Mouse (Mus musculus): ENCODE data around the gene Xrn1. TPM values are rescaled to one million over a fixed set of nuclear protein-coding genes. Genes with fewer than 3 reads are reported as not detected.
A peak's percentile ranks its signal among the peaks of the same experiment; 100 is the strongest.

The Xrn1 gene
- polyA plus RNA-seq, 1 experiment from 2014 or later = 15.3 TPM

DNA sequence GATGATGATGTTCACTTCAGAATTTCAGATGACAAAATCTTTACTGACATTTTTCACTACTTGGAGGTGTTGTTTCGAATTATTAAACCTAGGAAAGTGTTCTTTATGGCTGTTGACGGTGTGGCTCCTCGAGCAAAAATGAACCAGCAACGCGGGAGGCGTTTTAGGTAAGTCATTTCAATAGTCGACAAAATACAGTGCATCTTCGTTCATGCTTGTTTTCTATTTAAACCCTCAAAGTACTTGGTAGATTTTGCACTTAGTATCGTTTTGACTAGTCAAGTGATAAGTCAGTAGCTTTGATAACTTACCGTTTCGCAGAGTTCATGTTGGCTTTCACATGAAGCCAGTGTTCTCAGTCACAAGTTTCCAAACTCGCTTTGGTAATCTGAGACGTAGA lies 9.5 kb downstream of the Xrn1 start:
- no peak for TF ChIP-seq CTCF (IDR thresholded peaks at IDR 0.05)
- H3K27me3 ChIP-seq = no peaks in the 10 kb centered on the region
- DNase-seq (ENCODE audit: low read depth, low spot score) (no peak), ATAC-seq (no peak)
- POLR2A ChIA-PET = no interaction called here
- in situ Hi-C loops (cut with MboI; ENCODE audit: low pct_unique_long_range_greater_than_20kb) = no loop called here
- CTCF ChIA-PET = no interaction called here

DNA sequence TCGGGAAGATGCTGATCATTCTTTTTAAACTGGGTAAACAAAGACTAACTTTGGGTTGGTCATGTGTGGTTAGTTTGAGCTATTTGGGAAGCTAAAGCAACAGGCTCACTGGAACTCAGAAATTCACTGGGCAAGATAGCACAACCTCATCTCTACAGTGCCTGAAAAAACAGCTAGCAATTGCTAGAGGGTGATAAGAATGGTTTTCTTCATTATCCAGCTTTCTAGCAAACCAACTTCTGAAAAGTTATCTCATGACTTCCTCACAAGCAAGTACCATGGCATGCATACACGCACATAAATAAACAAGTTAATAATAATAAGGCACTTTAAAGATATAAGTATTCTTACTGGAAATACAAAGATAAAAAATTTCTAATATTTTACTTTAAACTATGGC lies 23.7 kb downstream of the Xrn1 start:
- no peak for ATAC-seq
- in situ Hi-C loops (cut with MboI; ENCODE audit: low pct_unique_long_range_greater_than_20kb) = no loop called here

GRCm38 (mm10) chr9:95979896-95980295 lies 25.3 kb downstream of the Xrn1 start:
- in situ Hi-C loops (cut with MboI; ENCODE audit: low pct_unique_long_range_greater_than_20kb) = no loop called here
- POLR2A ChIA-PET = no interaction called here
- no peak for ATAC-seq
- CTCF ChIA-PET = interaction anchor here (1.2 kb wide), 1 partner anchor 19 kb away, joined by 3 read pairs; no protein-coding TSS in a partner anchor
- no peak for DNase-seq (ENCODE audit: low read depth, low spot score)
- H3K27me3 ChIP-seq = no peaks in the 10 kb centered on the region
- TF ChIP-seq CTCF (IDR thresholded peaks at IDR 0.05) = no peak

More for the DNA sequence above, 23.7 kb downstream of the Xrn1 start:
- no peaks in the 10 kb centered on the region for H3K27me3 ChIP-seq
- no peak for TF ChIP-seq CTCF (IDR thresholded peaks at IDR 0.05)
- POLR2A ChIA-PET = no interaction called here
- CTCF ChIA-PET = interaction anchor here (1.3 kb wide), 1 partner anchor 14 kb away, joined by 5 read pairs; no protein-coding TSS in a partner anchor
- no peak for DNase-seq (ENCODE audit: low read depth, low spot score)

DNA sequence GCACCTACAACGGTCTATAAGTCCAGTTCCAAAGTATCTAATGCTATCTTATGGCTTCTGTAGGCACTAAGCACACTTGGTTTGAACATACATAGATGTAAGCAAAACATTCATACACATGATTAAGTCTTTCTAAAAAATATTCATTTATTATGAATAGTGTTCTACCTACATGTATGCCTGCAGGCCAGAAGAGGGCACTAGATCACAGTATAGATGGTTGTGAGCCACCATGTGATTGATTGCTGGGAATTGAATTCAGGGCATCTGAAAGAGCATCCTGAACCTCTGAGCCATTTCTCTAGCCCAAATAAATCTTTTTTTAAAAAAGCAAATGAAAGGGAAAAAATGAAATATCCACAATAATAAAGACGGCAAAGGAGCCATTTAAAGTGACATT lies 37.7 kb downstream of the Xrn1 start:
- DNase-seq (ENCODE audit: low read depth, low spot score) (no peak), ATAC-seq (no peak)
- in situ Hi-C loops (cut with MboI; ENCODE audit: low pct_unique_long_range_greater_than_20kb) = no loop called here
- POLR2A ChIA-PET = interaction anchor here (1.2 kb wide), 1 partner anchor 24 kb away, joined by 4 read pairs; no protein-coding TSS in a partner anchor
- CTCF ChIA-PET = interaction anchor here (1.1 to 2.3 kb wide), 3 partner anchors 14 to 37 kb away, joined by 4 to 9 read pairs (median 5); no protein-coding TSS in a partner anchor
- no peaks in the 10 kb centered on the region for H3K27me3 ChIP-seq
- peak; percentile 57 for TF ChIP-seq CTCF (IDR thresholded peaks at IDR 0.05)

DNA sequence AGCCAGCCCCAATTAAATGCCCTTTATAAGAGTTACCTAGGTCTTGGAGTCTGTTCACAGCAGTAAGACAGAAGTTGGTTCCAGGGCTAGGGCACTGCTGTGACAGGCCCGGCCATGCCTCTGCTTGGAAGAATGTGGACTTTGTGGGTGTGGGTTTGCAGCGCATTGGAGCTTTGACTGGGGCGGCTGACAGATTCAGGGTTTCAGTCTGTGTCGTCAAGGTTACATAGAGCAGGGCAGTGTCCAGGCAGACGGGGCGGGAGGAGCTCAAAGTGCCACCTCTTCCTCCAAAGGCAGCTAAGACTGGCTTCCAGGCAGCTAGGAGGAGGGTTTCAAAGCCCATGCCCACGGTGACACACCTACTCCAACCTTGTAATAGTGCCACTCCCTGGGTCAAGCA lies 49.9 kb downstream of the Xrn1 start:
- no peak for DNase-seq (ENCODE audit: low read depth, low spot score)
- in situ Hi-C loops (cut with MboI; ENCODE audit: low pct_unique_long_range_greater_than_20kb) = no loop called here
- no peaks in the 10 kb centered on the region for H3K27me3 ChIP-seq
- ChIA-PET CTCF (interaction anchor here (1.0 kb wide), 1 partner anchor 18 kb away, joined by 4 read pairs; no protein-coding TSS in a partner anchor), POLR2A (no interaction called here)
- no peak for ATAC-seq
- TF ChIP-seq CTCF (IDR thresholded peaks at IDR 0.05) = no peak

- ChIA-PET CTCF (no interaction called here), POLR2A (no interaction called here)
- in situ Hi-C loops (cut with MboI; ENCODE audit: low pct_unique_long_range_greater_than_20kb) = no loop called here
- ATAC-seq = no peak
- DNase-seq (ENCODE audit: low read depth, low spot score) = no peak
- H3K27me3 ChIP-seq = no peaks in the 10 kb centered on the region
- TF ChIP-seq CTCF (IDR thresholded peaks at IDR 0.05) = no peak
Observed at GRCm38 (mm10) chr9:96010664-96011063, 56.1 kb downstream of the Xrn1 start.

- in situ Hi-C loops (cut with MboI; ENCODE audit: low pct_unique_long_range_greater_than_20kb) = no loop called here
- ChIA-PET POLR2A (no interaction called here), CTCF (no interaction called here)
- DNase-seq (ENCODE audit: low read depth, low spot score) = no peak
- TF ChIP-seq CTCF (IDR thresholded peaks at IDR 0.05) = no peak
- no peak for ATAC-seq
- H3K27me3 ChIP-seq = no peaks in the 10 kb centered on the region
Observed at GRCm38 (mm10) chr9:96023921-96024320, 69.4 kb downstream of the Xrn1 start.

DNA sequence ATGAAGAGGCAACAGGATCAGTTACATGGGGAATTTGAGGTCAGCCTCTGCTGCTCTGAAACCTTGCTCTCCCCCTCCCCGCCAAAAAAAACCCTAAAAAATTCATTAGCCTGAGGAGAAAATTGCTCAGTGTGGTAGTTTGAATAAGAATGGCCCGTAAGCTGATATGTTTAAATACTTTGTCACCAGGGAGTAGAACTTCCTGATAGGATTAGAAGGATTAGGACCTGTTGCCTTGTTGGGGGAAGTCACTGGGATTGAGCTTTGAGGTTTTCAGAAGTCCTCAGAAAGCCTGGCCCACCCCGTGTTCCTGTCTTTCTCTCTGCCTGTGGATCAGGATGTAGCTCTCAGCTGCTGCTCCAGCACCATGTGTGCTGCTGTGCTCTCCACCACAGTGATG lies 73.4 kb downstream of the Xrn1 start:
- in situ Hi-C loops (cut with MboI; ENCODE audit: low pct_unique_long_range_greater_than_20kb) = no loop called here
- no peak for DNase-seq (ENCODE audit: low read depth, low spot score)
- ChIA-PET POLR2A (no interaction called here), CTCF (interaction anchor here (0.9 to 1.6 kb wide), 4 partner anchors 10 to 14 kb away, joined by 3 to 5 read pairs (median 3); no protein-coding TSS in a partner anchor)
- no peaks in the 10 kb centered on the region for H3K27me3 ChIP-seq
- no peak for TF ChIP-seq CTCF (IDR thresholded peaks at IDR 0.05)
- ATAC-seq = no peak

- POLR2A ChIA-PET = no interaction called here
- ATAC-seq = no peak
- H3K27me3 ChIP-seq = no peaks in the 10 kb centered on the region
- CTCF ChIA-PET = interaction anchor here (0.9 to 1.5 kb wide), 5 partner anchors 9 to 37 kb away, joined by 3 to 6 read pairs (median 4); no protein-coding TSS in a partner anchor
- peak; percentile 6 for DNase-seq (ENCODE audit: low read depth, low spot score)
- in situ Hi-C loops (cut with MboI; ENCODE audit: low pct_unique_long_range_greater_than_20kb) = no loop called here
- TF ChIP-seq CTCF (IDR thresholded peaks at IDR 0.05) = peak; percentile 77
Observed at GRCm38 (mm10) chr9:96028818-96029217, 74.3 kb downstream of the Xrn1 start.

DNA sequence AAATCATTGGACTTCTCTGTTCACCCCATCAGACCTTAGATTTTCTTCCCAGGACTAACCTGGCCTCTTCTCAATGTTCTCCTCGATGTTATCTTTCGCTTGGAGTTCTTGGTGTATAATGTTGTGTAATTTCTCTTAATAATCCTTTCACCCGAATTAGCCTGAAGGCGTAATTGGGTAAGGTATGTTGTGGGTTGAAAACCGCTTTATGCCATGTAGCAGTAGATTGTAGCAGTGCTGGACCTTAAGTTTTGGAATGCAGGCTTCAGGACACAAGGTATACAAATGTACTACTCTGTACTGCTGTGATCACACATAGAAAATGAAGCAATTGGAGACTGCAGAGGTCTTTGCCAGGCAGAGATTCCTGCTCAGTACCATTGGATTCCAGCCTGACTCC lies 75.3 kb downstream of the Xrn1 start:
- CTCF ChIA-PET = interaction anchor here (1.0 to 1.2 kb wide), 2 partner anchors 10 to 38 kb away, joined by 4 to 6 read pairs; no protein-coding TSS in a partner anchor
- no peaks in the 10 kb centered on the region for H3K27me3 ChIP-seq
- no peak for TF ChIP-seq CTCF (IDR thresholded peaks at IDR 0.05)
- ATAC-seq (no peak), DNase-seq (ENCODE audit: low read depth, low spot score) (no peak)
- in situ Hi-C loops (cut with MboI; ENCODE audit: low pct_unique_long_range_greater_than_20kb) = no loop called here
- POLR2A ChIA-PET = no interaction called here

DNA sequence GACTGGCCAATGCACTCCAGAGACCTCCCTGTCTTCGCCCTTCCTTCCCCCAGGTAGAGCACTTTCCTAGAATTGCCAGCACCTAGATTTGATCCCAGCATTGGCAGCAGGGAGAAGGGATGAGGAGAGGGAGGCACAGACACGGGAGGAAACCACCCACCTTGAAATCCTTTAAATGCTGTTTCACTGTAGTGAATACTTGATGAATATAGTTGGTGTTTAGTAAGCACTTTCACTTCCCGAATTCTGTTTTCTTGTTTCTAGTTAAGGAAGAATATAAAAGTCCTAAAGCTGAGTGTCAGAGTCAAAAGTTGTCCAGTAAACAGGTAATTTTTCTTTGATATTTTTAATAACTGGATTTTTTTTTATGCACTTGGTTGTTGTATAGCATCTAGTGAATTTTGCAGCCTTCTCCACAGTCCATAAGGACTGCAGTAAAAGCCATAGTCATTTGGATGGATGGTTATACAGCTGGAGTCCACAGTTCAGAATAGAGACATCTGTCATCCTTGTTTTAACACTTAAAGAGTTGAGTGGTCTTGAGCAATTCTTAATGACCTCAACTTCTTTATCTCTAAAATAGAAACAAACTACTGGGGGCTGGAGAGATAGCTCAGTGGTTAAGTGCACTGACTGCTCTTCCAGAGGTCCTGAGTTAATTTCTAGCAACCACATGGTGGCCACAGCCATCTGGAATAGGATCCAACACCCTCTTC lies 81.0 kb downstream of the Xrn1 start:
- no peak for DNase-seq (ENCODE audit: low read depth, low spot score)
- CTCF ChIA-PET = no interaction called here
- no peak for ATAC-seq

More for the DNA sequence above, 81.0 kb downstream of the Xrn1 start:
- POLR2A ChIA-PET = no interaction called here
- in situ Hi-C loops (cut with MboI; ENCODE audit: low pct_unique_long_range_greater_than_20kb) = no loop called here
- no peaks in the 10 kb centered on the region for H3K27me3 ChIP-seq
- no peak for TF ChIP-seq CTCF (IDR thresholded peaks at IDR 0.05)
